Mouse (Mus musculus) CH12.LX (cell line): ENCODE measurements around the gene Erbb2. TPM values are rescaled to one million over a fixed set of nuclear protein-coding genes. Genes with fewer than 3 reads are reported as not detected.

ENCODE experiments used
- DNase-seq: peaks from one replicate; pipeline ENCODE4 v3.0.0-alpha.2; 2013; ENCODE audit errors: extremely low read depth
- H3K27ac ChIP-seq: 2 replicates; pipeline ENCODE4 v1.5.1; 2012; ENCODE audit warnings: low read depth, mild to moderate bottlenecking, control low read depth, moderate library complexity; ENCODE audit not compliant: insufficient read depth
- H3K27me3 ChIP-seq: replicated peaks from 2 replicates; pipeline ENCODE3; 2012; ENCODE audit warnings: inconsistent platforms
- H3K36me3 ChIP-seq, 2 experiments: replicated peaks in 1 of 2; 2 replicates each; pipeline versions ENCODE3 to v1.6.1; 2012; ENCODE audit warnings: inconsistent platforms in 1 of 2, low read length in 1 of 2, mild to moderate bottlenecking in 1 of 2, mixed read lengths in 1 of 2, moderate library complexity in 1 of 2; ENCODE audit not compliant: control insufficient read depth in 1 of 2, insufficient read depth in 1 of 2
- H3K4me1 ChIP-seq, 2 experiments: 2 replicates each; pipeline ENCODE4 v1.6.1; 2012; ENCODE audit warnings: inconsistent platforms in 1 of 2, moderate library complexity in 1 of 2; ENCODE audit not compliant: insufficient read depth in 2 of 2, control insufficient read depth in 1 of 2
- H3K4me2 ChIP-seq: 2 replicates; pipeline ENCODE4 v1.6.1; 2012; ENCODE audit warnings: low read depth, mild to moderate bottlenecking, control low read depth; ENCODE audit not compliant: poor library complexity, insufficient read depth, severe bottlenecking
- H3K4me3 ChIP-seq, 3 experiments: fragments of 150-350 bp in 1 of 3; sonication (generic) in 1 of 3; replicated peaks in 1 of 3; 2 replicates each; pipeline versions ENCODE3 to v1.5.1; 2011 to 2012; ENCODE audit warnings: low read depth in 2 of 3, low read length in 2 of 3, mild to moderate bottlenecking in 2 of 3, moderate library complexity in 2 of 3, control low read depth in 1 of 3, improper control_type of control experiment in 1 of 3, inconsistent platforms in 1 of 3, mixed read lengths in 1 of 3; ENCODE audit not compliant: poor library complexity in 1 of 3
- H3K79me2 ChIP-seq: replicated peaks from 2 replicates; pipeline ENCODE4 v1.6.1; 2012; ENCODE audit warnings: mild to moderate bottlenecking, moderate library complexity; ENCODE audit not compliant: control insufficient read depth, poor library complexity, insufficient read depth, severe bottlenecking; ENCODE audit errors: extremely low read depth
- H3K9ac ChIP-seq: 2 replicates; pipeline ENCODE4 v1.6.1; 2012; ENCODE audit warnings: low read depth, mild to moderate bottlenecking, control low read depth, moderate library complexity; ENCODE audit not compliant: insufficient read depth
- H3K9me3 ChIP-seq: replicated peaks from 2 replicates; pipeline ENCODE3; 2012; ENCODE audit warnings: low read length, inconsistent platforms, mixed read lengths
- CHD1 ChIP-seq: IDR thresholded peaks from 2 replicates; pipeline ENCODE4 v1.6.1; 2012; ENCODE audit warnings: low read depth, low read length, improper control_type of control experiment, inconsistent platforms
- CTCF ChIP-seq, 2 experiments: IDR thresholded peaks in 1 of 2; conservative IDR thresholded peaks in 1 of 2; 2 replicates each; pipeline ENCODE4 v1.5.1; 2011 to 2012; ENCODE audit warnings: low read depth in 2 of 2, low read length in 2 of 2, improper control_type of control experiment in 1 of 2, inconsistent platforms in 1 of 2, mild to moderate bottlenecking in 1 of 2, moderate library complexity in 1 of 2
- E2F4 ChIP-seq: IDR thresholded peaks from 2 replicates; pipeline ENCODE4 v1.6.1; 2011; ENCODE audit warnings: low read depth, low read length, improper control_type of control experiment; ENCODE audit not compliant: insufficient replicate concordance
- ELF1 ChIP-seq: IDR thresholded peaks from 2 replicates; pipeline ENCODE4 v1.6.1; 2014; ENCODE audit warnings: low read depth, mild to moderate bottlenecking, inconsistent platforms, low read length, improper control_type of control experiment
- EP300 ChIP-seq: IDR thresholded peaks from 2 replicates; pipeline ENCODE4 v1.6.1; 2011; ENCODE audit warnings: low read length, improper control_type of control experiment
- GABPA ChIP-seq: IDR thresholded peaks from 2 replicates; pipeline ENCODE4 v1.6.1; 2012; ENCODE audit warnings: low read depth, low read length, improper control_type of control experiment, inconsistent platforms; ENCODE audit not compliant: insufficient replicate concordance
- HCFC1 ChIP-seq: IDR thresholded peaks from 2 replicates; pipeline ENCODE4 v1.6.1; 2012; ENCODE audit warnings: low read depth, mild to moderate bottlenecking, inconsistent platforms, low read length, improper control_type of control experiment
- JUND ChIP-seq: conservative IDR thresholded peaks from 2 replicates; pipeline ENCODE4 v1.6.1; 2011; ENCODE audit warnings: low read depth, low read length, improper control_type of control experiment
- KAT2A ChIP-seq: IDR thresholded peaks from 2 replicates; pipeline ENCODE4 v1.6.1; 2012; ENCODE audit warnings: low read length, improper control_type of control experiment, inconsistent platforms; ENCODE audit not compliant: insufficient replicate concordance
- MAFK ChIP-seq: IDR thresholded peaks from 2 replicates; pipeline ENCODE4 v1.6.1; 2011; ENCODE audit warnings: low read length, improper control_type of control experiment; ENCODE audit not compliant: insufficient replicate concordance
- MAX ChIP-seq: IDR thresholded peaks from 2 replicates; pipeline ENCODE4 v1.6.1; 2011; ENCODE audit warnings: low read length, improper control_type of control experiment
- MAZ ChIP-seq: IDR thresholded peaks from 2 replicates; pipeline ENCODE4 v1.6.1; 2012; ENCODE audit warnings: low read depth, mild to moderate bottlenecking, inconsistent platforms, low read length, improper control_type of control experiment, moderate library complexity
- MYC ChIP-seq: IDR thresholded peaks from 2 replicates; pipeline ENCODE4 v1.6.1; 2011; ENCODE audit warnings: low read depth, mild to moderate bottlenecking, improper control_type of control experiment, low read length
- NELFE ChIP-seq: IDR thresholded peaks from 2 replicates; pipeline ENCODE4 v1.6.1; 2011; ENCODE audit warnings: low read depth, low read length, improper control_type of control experiment
- RAD21 ChIP-seq: IDR thresholded peaks from 2 replicates; pipeline ENCODE4 v1.6.1; 2011; ENCODE audit warnings: low read depth, mild to moderate bottlenecking, low read length, improper control_type of control experiment, moderate library complexity
- SMC3 ChIP-seq: IDR thresholded peaks from 2 replicates; pipeline ENCODE4 v1.6.1; 2011; ENCODE audit warnings: low read depth, low read length, improper control_type of control experiment
- TCF12 ChIP-seq: IDR thresholded peaks from 2 replicates; pipeline ENCODE4 v1.6.1; 2014; ENCODE audit warnings: low read depth, mild to moderate bottlenecking, inconsistent platforms, low read length, improper control_type of control experiment
- UBTF ChIP-seq: IDR thresholded peaks from 2 replicates; pipeline ENCODE4 v1.6.1; 2012; ENCODE audit warnings: low read depth, mild to moderate bottlenecking, inconsistent platforms, low read length, improper control_type of control experiment, moderate library complexity
- ZC3H11A ChIP-seq: IDR thresholded peaks from 2 replicates; pipeline ENCODE4 v1.6.1; 2012; ENCODE audit warnings: low read depth, mild to moderate bottlenecking, inconsistent platforms, low read length, improper control_type of control experiment
- ZNF384 ChIP-seq: IDR thresholded peaks from 2 replicates; pipeline ENCODE4 v1.6.1; 2012; ENCODE audit warnings: low read depth, low read length, improper control_type of control experiment, inconsistent platforms
- dilution Hi-C: fragments of 300-500 bp; cut with MboI; formaldehyde crosslinking; loops from 2 replicates; pipeline ENCODE4 v1.14.3; 2020; ENCODE audit warnings: low sequenced_read_pairs; ENCODE audit not compliant: extremely low pct_unique_long_range_greater_than_20kb, extremely low pct_ligation_motif_present
- in situ Hi-C: fragments of 300-500 bp; cut with MboI; formaldehyde crosslinking; loops from 3 replicates; pipeline ENCODE4 v1.14.3; 2019; ENCODE audit warnings: low sequenced_read_pairs, low pct_ligation_motif_present, low pct_unique_long_range_greater_than_20kb, mixed read lengths
- polyA plus RNA-seq: library from polyadenylated mRNA; unstranded; fragments of >175 nt; gene quantifications from 2 replicates; pipeline ENCODE4 v1.2.1, GENCODE M21; 2012; ENCODE audit warnings: low read depth; ENCODE audit not compliant: insufficient read length
- total RNA-seq, 2 experiments: library from RNA; depleted of rRNA; stranded (reverse); fragments of 300-350 nt in 1 of 2; fragments of >200 nt in 1 of 2; gene quantifications; 2 replicates each; pipeline ENCODE4 v1.2.3; 2012 to 2014

The Erbb2 gene
- total and polyA plus RNA-seq, 3 experiments: 0.06 to 0.17 TPM; not detected in 1

DNA sequence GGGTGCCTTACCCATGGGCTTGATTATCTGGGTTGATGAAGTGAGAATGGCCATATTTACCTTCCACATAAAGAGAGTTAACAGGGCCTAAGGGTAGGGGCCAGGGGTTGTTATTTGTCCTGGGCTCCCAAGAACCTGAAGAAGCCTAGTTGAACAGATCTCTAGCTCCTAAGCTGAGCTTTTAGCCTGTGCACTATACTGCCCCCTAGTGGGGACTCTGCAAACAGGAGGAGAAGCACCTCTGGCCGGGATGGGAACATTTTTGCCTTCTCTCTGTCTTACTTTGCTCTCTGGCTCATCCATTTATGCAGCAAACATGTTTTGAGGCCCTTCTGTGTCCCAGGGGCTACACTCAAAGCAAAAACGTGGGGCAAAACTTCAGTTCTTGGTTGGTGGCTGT is 39.9 kb upstream of the Erbb2 start:
- no peak overlapping the region for H3K27ac ChIP-seq
- dilution Hi-C loops (no loop called here), in situ Hi-C loops (no loop called here)
- H3K9me3 ChIP-seq: no peaks in the 10 kb centered on the region
- H3K9ac ChIP-seq: no peak overlapping the region
- H3K4me3 ChIP-seq: no peak overlapping the region
- TF ChIP-seq RAD21 (peak; percentile 57), GABPA (no peak), NELFE (peak; percentile 39; the same call in 1 of the 2 replicates), ZC3H11A (peak; percentile 17; the same call in 1 of the 2 replicates), KAT2A (no peak), SMC3 (peak; percentile 87), MYC (0 out of 2 replicates have a peak, but pooled peaks have one; percentile 21), JUND (no peak; the same call in 1 of the 2 replicates), CTCF (conservative IDR thresholded peaks at IDR 0.05 in 1 of 2, IDR thresholded peaks at IDR 0.05 in 1 of 2; ENCODE audit: low read depth in 2 of 2, low read length in 2 of 2) (peak; percentile 96 to 99)
- no peak overlapping the region for H3K4me2 ChIP-seq
- peak; percentile 84 for DNase-seq
- no peaks in the 10 kb centered on the region for H3K27me3 ChIP-seq
- no peaks in the 10 kb centered on the region; the same call in 1 of the 2 replicates for H3K79me2 ChIP-seq
- no peaks in the 10 kb centered on the region; a peak in 1 of 4 replicates for H3K4me1 ChIP-seq
- peaks cover 31 to 72% of the 10 kb centered on the region in 2 experiments for H3K36me3 ChIP-seq

DNA sequence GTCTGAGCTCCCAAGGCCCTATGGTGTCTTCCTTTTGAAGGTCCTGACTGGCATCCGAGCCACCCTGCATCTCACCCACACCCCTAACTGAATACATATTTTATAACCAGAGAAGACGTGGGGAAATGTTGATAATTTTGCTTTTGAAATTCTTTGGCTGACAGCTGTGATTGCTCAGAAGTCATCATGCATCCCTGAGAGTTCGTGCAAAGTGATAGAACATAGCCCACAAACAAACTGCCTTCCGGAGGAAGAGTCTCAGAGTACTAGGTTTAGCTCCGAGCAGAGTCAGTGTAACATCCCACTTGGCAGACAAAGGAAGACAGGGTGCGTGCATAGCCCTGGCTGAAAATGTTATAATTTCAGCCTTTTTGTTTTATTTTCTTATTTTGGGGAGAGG is 39.0 kb upstream of the Erbb2 start:
- no peak for DNase-seq
- H3K4me3 ChIP-seq: no peak overlapping the region
- no peaks in the 10 kb centered on the region for H3K9me3 ChIP-seq
- in situ Hi-C loops: no loop called here
- no peak overlapping the region for H3K27ac ChIP-seq
- dilution Hi-C loops: no loop called here
- TF ChIP-seq HCFC1 (no peak), KAT2A (no peak), ELF1 (no peak), RAD21 (no peak), TCF12 (no peak), ZNF384 (no peak), GABPA (no peak), E2F4 (no peak), MAX (no peak), EP300 (no peak), MAZ (no peak), CTCF (conservative IDR thresholded peaks at IDR 0.05 in 1 of 2, IDR thresholded peaks at IDR 0.05 in 1 of 2; ENCODE audit: low read depth in 2 of 2, low read length in 2 of 2) (no peak), MAFK (no peak), UBTF (no peak), CHD1 (no peak)
- no peaks in the 10 kb centered on the region for H3K4me1 ChIP-seq
- H3K4me2 ChIP-seq: no peak overlapping the region
- no peak overlapping the region for H3K9ac ChIP-seq
- H3K79me2 ChIP-seq: no peaks in the 10 kb centered on the region; the same call in 1 of the 2 replicates
- H3K27me3 ChIP-seq: no peaks in the 10 kb centered on the region
- peaks cover 40 to 75% of the 10 kb centered on the region in 2 experiments for H3K36me3 ChIP-seq
